Mouse (Mus musculus): ENCODE data around the gene Fam20c. TPM values are rescaled to one million over a fixed set of nuclear protein-coding genes. Genes with fewer than 3 reads are reported as not detected.

Gene Fam20c
- polyA plus RNA-seq, 1 experiment: not detected

- H3K4me3 ChIP-seq (ENCODE audit: insufficient read depth, low read depth, low read length): peak overlapping the region; percentile 80
- WGBS: 3% methylated on average over 9 of the region's 9 CpGs
- H3K4me1 ChIP-seq (ENCODE audit: control insufficient read depth, insufficient read depth, low read length): peaks cover 37% of the 10 kb centered on the region
- TF ChIP-seq POLR2A (IDR thresholded peaks at IDR 0.05; ENCODE audit: insufficient read depth, low read depth, low read length) (no peak), CTCF (IDR thresholded peaks at IDR 0.05; ENCODE audit: insufficient read depth, low read depth, low read length) (no peak)
- peak overlapping the region; percentile 91 for H3K27ac ChIP-seq (ENCODE audit: insufficient read depth, low read depth, low read length)
Measured at GRCm38 (mm10) chr5:138753946-138754302, 390 bp upstream of the Fam20c start.

GRCm38 (mm10) chr5:138755121-138755452 lies 773 bp downstream of the Fam20c start:
- Histone ChIP-seq H3K27ac (ENCODE audit: insufficient read depth, low read depth, low read length) (peak overlapping the region; percentile 91), H3K4me1 (ENCODE audit: control insufficient read depth, insufficient read depth, low read length) (peaks cover 33% of the 10 kb centered on the region), H3K4me3 (ENCODE audit: insufficient read depth, low read depth, low read length) (peak overlapping the region; percentile 80)
- no peak; the same call in 1 of the 2 replicates for TF ChIP-seq POLR2A (IDR thresholded peaks at IDR 0.05; ENCODE audit: insufficient read depth, low read depth, low read length)
- TF ChIP-seq CTCF (IDR thresholded peaks at IDR 0.05; ENCODE audit: insufficient read depth, low read depth, low read length): no peak
- under 1% methylated on average over 32 of the region's 34 CpGs for WGBS

- peaks cover 37% of the 10 kb centered on the region for H3K4me1 ChIP-seq (ENCODE audit: control insufficient read depth, insufficient read depth, low read length)
- WGBS: 1% methylated on average over 61 of the region's 61 CpGs
- peak overlapping the region; percentile 80 for H3K4me3 ChIP-seq (ENCODE audit: insufficient read depth, low read depth, low read length)
- TF ChIP-seq POLR2A (IDR thresholded peaks at IDR 0.05; ENCODE audit: insufficient read depth, low read depth, low read length) (no peak), CTCF (IDR thresholded peaks at IDR 0.05; ENCODE audit: insufficient read depth, low read depth, low read length) (no peak)
- H3K27ac ChIP-seq (ENCODE audit: insufficient read depth, low read depth, low read length): peak overlapping the region; percentile 91
Measured at GRCm38 (mm10) chr5:138755453-138756301, 1.4 kb downstream of the Fam20c start.

- no peak for TF ChIP-seq CTCF (IDR thresholded peaks at IDR 0.05; ENCODE audit: insufficient read depth, low read depth, low read length)
- no peak for TF ChIP-seq POLR2A (IDR thresholded peaks at IDR 0.05; ENCODE audit: insufficient read depth, low read depth, low read length)
- Histone ChIP-seq H3K4me1 (ENCODE audit: control insufficient read depth, insufficient read depth, low read length) (peaks cover 45% of the 10 kb centered on the region), H3K4me3 (ENCODE audit: insufficient read depth, low read depth, low read length) (peak overlapping the region; percentile 80), H3K27ac (ENCODE audit: insufficient read depth, low read depth, low read length) (peak overlapping the region; percentile 91)
- 8% methylated on average over 15 of the region's 15 CpGs for WGBS
Measured at GRCm38 (mm10) chr5:138756311-138757085, 2.2 kb downstream of the Fam20c start.

- Histone ChIP-seq H3K27ac (ENCODE audit: insufficient read depth, low read depth, low read length) (peak overlapping the region; percentile 91), H3K4me1 (ENCODE audit: control insufficient read depth, insufficient read depth, low read length) (peaks cover 50% of the 10 kb centered on the region), H3K4me3 (ENCODE audit: insufficient read depth, low read depth, low read length) (peak overlapping the region; percentile 80)
- 35% methylated on average over 6 of the region's 6 CpGs for WGBS
- no peak for TF ChIP-seq CTCF (IDR thresholded peaks at IDR 0.05; ENCODE audit: insufficient read depth, low read depth, low read length)
- no peak for TF ChIP-seq POLR2A (IDR thresholded peaks at IDR 0.05; ENCODE audit: insufficient read depth, low read depth, low read length)
Measured at GRCm38 (mm10) chr5:138757135-138757534, 2.8 kb downstream of the Fam20c start.

GRCm38 (mm10) chr5:138757616-138758015 lies 3.3 kb downstream of the Fam20c start:
- Histone ChIP-seq H3K4me1 (ENCODE audit: control insufficient read depth, insufficient read depth, low read length) (peaks cover 55% of the 10 kb centered on the region), H3K4me3 (ENCODE audit: insufficient read depth, low read depth, low read length) (peak overlapping the region; percentile 80), H3K27ac (ENCODE audit: insufficient read depth, low read depth, low read length) (0 out of 2 replicates have a peak overlapping the region, but pooled peaks have one; percentile 3)
- no peak for TF ChIP-seq POLR2A (IDR thresholded peaks at IDR 0.05; ENCODE audit: insufficient read depth, low read depth, low read length)
- no peak for TF ChIP-seq CTCF (IDR thresholded peaks at IDR 0.05; ENCODE audit: insufficient read depth, low read depth, low read length)
- 70% methylated on average over 12 of the region's 12 CpGs for WGBS

- H3K27ac ChIP-seq (ENCODE audit: insufficient read depth, low read depth, low read length): peak overlapping the region; percentile 42; the same call in 1 of the 2 replicates
- H3K4me3 ChIP-seq (ENCODE audit: insufficient read depth, low read depth, low read length): peak overlapping the region; percentile 80
- no peak for TF ChIP-seq CTCF (IDR thresholded peaks at IDR 0.05; ENCODE audit: insufficient read depth, low read depth, low read length)
- WGBS: 51% methylated on average over 3 of the region's 3 CpGs
- peaks cover 55% of the 10 kb centered on the region for H3K4me1 ChIP-seq (ENCODE audit: control insufficient read depth, insufficient read depth, low read length)
Measured at GRCm38 (mm10) chr5:138758533-138758932, 4.2 kb downstream of the Fam20c start.

GRCm38 (mm10) chr5:138761836-138762334 lies 7.6 kb downstream of the Fam20c start:
- H3K27ac ChIP-seq (ENCODE audit: insufficient read depth, low read depth, low read length): 0 out of 2 replicates have a peak overlapping the region, but pooled peaks have one; percentile 29
- no peak for TF ChIP-seq CTCF (IDR thresholded peaks at IDR 0.05; ENCODE audit: insufficient read depth, low read depth, low read length)
- TF ChIP-seq POLR2A (IDR thresholded peaks at IDR 0.05; ENCODE audit: insufficient read depth, low read depth, low read length): no peak

GRCm38 (mm10) chr5:138762361-138762760 lies 8.0 kb downstream of the Fam20c start:
- TF ChIP-seq CTCF (IDR thresholded peaks at IDR 0.05; ENCODE audit: insufficient read depth, low read depth, low read length) (no peak), POLR2A (IDR thresholded peaks at IDR 0.05; ENCODE audit: insufficient read depth, low read depth, low read length) (no peak)
- Histone ChIP-seq H3K27ac (ENCODE audit: insufficient read depth, low read depth, low read length) (no peak overlapping the region), H3K4me3 (ENCODE audit: insufficient read depth, low read depth, low read length) (no peak overlapping the region), H3K4me1 (ENCODE audit: control insufficient read depth, insufficient read depth, low read length) (peaks cover 54% of the 10 kb centered on the region)
- 70% methylated on average over 4 of the region's 4 CpGs for WGBS

More at GRCm38 (mm10) chr5:138761836-138762334, 7.6 kb downstream of the Fam20c start:
- Histone ChIP-seq H3K4me3 (ENCODE audit: insufficient read depth, low read depth, low read length) (no peak overlapping the region), H3K4me1 (ENCODE audit: control insufficient read depth, insufficient read depth, low read length) (peaks cover 59% of the 10 kb centered on the region)
- 30% methylated on average over 5 of the region's 5 CpGs for WGBS

Data from olfactory bulb, adult 2 months (tissue).